Mouse (Mus musculus) cerebellum, adult 8-10 months (tissue): ENCODE data around the gene Gm49342.
A peak's percentile ranks its signal among the peaks of the same experiment; 100 is the strongest.
"Not testable (repeated sequence)": the region's sequence is repeated elsewhere in the genome, so short reads cannot be mapped to it uniquely, and the experiment has no call there.

ENCODE experiments used
- DNase-seq: peaks from one replicate; pipeline ENCODE4 v3.0.0; 2022

The Gm49342 gene

GRCm38 (mm10) chr14:50938119-50938908, 6.0 kb upstream of the Gm49342 start:
- no peak for DNase-seq

GRCm38 (mm10) chr14:50938940-50939339, 5.4 kb upstream of the Gm49342 start:
- DNase-seq = no peak

GRCm38 (mm10) chr14:50944668-50945033, 334 bp downstream of the Gm49342 start:
- DNase-seq = not testable (repeated sequence)

DNA sequence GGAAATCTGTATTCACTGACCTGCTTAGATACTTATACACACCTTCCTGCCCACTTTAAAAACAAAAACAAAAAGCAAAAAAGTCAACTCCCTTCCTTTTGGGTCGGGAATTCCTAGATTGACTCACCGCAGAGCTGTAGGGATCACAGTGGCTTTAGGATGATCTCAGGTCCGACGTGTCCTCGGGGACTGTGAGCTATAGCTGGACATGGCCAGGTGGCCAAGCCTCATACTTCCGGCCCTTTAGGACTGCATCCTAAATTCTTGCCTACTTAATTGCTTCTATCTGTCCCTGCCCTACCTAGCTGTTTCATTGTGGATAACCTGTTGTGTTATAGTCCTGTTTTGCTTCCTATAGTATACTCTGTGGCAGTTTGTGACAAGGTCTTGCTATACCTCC, 764 bp downstream of the Gm49342 start:
- not testable (repeated sequence) for DNase-seq

- not testable (repeated sequence) for DNase-seq
These were observed 1.2 kb downstream of the Gm49342 start for GRCm38 (mm10) chr14:50945526-50945925.

DNA sequence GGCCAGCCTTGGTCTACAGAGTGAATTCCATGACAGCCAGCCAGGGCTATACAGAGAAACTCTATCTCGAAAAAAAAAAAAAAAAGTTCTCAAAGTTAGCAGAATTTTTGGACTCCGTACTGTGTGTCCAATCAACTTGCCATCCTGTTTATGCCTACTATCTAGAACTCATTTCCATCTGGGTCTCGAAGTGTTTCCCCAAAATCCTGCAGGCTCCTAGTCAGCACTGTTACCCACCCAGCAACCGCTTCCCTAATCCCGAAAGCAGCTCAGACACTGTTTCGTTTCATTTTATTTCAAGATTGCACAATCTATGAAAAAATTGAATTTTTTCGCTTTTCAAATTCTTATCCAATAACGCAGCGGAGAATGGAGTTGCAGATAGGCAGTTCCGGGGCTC, 11.2 kb downstream of the Gm49342 start:
- DNase-seq = no peak

DNA sequence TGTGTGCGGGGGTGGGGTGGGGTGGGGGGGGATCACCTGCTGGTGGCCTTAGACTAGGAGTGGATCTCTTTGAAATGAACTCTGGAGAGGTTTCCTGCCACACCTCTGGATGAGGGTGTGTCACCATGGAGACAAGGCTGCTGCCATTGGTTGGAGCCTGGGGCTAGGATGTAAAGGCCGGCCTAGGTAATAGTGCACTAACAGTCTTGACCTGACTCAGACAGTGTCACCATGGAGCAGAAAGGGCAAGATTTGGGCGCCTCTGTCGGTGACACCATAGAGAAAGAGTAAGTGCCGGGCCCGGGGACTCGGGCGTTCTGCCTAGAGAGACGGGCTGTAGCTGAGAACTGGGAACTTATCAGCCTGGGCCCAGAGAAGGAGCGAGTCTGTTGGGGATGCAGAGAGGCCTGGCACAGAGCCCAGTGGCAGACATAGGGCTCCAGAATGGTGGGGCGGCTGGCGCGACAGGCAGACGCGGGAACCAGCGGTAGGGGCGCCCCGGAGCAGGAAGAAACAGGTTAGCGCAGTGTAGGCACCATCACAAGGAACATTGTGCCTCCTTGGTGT, 11.7 kb downstream of the Gm49342 start, which contains the start of gene Pnp2:
Gene Pnp2, plus strand, starts transcription at position 51 of the 567 bp plus-strand sequence.
- DNase-seq = peak; percentile 51

GRCm38 (mm10) chr14:50956724-50957123, 12.4 kb downstream of the Gm49342 start:
- DNase-seq = not testable (repeated sequence)

DNA sequence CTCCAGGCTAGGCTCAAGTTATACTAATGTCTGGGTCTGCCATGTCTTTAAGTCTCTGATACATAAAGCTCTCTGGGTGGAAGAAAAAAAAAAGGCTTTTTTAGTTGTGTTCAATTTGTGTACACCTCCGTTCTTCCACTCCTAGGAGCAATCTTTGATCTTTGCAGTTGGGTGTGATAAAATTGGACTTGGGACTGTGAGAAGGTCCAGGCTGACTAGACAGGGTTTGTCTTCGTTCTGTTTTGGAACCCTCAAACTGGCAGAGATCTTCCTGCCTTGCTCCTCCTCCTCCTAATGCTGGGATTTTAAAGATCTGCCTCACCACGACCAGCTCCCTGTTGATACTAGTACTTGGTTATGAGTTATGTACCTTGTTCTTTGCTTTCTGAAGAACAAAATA, 12.8 kb downstream of the Gm49342 start:
- DNase-seq = not testable (repeated sequence)

DNA sequence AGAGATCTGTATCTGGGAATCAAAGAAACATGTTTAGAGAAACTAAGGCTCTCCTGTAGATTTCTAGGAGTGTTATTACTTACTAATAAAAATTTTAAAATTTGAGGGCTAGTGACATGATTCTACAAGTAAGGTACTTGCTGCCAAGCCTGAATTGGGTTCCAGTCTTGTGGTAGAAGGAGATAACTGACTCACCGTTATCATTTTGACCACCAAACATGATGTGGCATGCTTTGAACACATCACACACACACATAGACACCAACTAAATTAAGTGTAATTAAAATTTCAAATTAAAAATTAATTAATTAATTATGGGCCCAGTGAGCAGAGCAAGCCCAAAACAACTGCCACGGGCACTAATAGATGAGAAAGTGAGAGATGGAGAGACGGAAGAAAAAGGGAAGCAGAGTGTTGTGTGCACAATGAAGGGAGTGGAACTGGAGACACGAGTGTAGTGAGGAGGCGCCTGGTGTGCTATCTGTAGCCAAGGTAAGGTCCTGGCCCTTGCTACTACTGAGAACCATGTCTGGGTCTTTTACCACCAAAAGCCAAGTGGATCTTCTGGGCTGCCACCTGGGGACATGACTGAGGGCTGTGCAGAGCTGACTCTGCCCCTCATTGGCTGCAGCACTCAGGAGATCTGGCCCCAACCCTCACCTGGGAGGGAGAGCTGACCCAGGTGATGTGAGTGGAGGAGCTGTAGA, 14.1 kb downstream of the Gm49342 start:
- not testable (repeated sequence) for DNase-seq

GRCm38 (mm10) chr14:50968216-50968980, 24.1 kb downstream of the Gm49342 start:
- DNase-seq = no peak

DNA sequence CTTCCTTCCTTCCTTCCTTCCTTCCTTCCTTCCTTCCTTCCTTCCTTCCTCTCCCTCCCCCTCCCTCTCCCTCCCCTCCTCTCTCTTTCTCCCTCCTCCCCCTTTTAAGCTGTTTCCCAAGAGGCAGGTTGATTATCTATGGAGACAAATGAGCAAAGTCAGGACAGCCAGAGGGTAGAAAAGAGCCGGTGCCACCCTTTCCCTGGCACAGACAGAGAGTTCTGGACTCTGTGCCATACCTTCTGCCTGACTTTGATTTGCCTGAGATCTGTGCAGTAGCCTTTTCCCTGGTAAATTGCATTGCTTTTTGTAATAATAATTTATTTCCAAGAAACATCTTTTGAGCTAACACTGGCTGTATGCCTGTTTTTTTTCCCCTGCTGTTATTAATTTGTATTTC, 24.7 kb downstream of the Gm49342 start:
- DNase-seq = no peak

DNA sequence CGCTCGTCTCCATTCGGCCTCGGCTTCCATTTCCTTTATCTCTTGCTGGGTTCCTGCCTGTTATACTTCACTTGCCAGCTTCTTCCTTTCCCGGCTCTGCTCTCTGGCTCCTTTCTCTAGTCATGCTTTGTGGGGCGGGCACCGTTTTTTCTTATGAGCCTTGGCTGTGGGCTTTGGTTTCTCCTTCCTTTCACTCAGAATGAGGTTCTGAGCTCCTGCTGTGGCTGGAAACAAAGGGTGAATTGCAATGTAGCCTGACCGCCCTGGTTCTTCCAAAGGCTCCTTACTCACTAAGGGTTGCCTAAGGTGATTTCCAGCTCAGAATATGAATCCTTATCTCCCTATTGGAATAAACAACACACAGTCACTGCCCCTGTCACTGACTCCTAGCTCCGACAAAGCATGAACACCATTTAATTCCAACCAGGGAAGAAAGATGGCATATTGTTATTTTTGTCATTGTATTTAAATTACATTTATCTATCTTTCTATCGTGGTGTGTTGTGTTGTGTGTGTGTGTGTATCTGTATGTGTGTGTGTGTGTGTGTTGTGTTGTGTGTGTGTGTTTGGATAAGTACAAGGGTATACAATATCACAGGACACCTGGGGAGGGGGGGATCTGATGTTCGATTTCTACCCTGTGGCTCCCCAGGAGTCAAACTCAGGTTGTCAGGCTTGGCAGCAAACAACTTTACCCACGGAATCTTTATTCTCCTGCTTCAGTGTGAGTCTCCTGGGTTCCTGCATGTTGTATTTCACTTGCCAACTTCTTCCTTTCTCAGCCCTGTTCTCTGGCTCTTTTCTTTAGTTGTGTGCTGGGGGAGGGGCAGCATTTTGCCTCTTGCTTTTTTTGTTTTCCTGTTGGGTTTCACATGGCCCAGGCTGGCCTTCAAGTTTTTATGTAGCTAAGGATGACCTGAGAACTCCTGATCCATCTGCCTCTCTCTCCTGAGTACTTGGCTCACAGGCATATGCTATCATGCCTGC, 25.5 kb downstream of the Gm49342 start:
- peak; percentile 22 for DNase-seq

- no peak for DNase-seq
These were observed 26.5 kb downstream of the Gm49342 start for GRCm38 (mm10) chr14:50970822-50971221.

- not testable (repeated sequence) for DNase-seq
These were observed 28.7 kb downstream of the Gm49342 start for GRCm38 (mm10) chr14:50973054-50973453.

DNA sequence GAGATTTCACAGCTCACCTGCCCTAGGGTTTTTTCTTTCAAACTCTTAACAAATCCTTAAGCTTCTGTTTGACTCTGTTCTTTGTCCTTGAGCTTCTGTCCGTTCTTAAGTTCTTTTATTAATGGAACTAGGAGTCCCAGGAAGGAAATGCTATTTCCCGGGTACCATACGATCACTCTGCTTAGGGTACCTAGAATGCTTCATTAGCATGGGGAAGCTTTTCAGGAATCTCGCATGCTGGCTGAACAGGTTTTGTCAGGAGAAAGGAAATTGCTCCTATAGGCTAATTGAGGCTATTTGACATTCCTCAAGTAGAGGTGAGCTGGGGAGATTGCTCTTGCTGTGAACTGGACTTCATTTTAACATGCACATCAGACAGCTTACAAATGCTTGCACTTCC, 29.4 kb downstream of the Gm49342 start:
- no peak for DNase-seq

DNA sequence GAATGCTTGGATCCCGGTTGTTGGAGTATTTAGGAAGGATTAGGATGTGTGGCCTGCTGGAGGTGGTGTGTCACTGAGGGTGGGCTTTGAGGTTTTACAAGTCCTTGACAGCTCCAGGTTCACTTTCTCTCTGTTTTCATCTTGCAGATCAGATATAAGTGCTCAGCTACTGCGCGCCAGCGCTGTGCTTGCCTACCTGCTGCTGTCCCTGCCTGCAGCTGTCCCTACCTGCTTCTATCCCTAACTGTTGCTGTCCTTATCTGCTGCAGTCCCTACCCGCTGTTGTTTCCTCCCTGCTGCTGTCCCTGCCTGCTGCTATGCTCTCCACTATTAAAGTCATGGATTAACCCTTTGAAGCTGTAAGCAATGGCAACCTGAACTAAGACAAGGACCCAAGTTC, 30.7 kb downstream of the Gm49342 start:
- no peak for DNase-seq

GRCm38 (mm10) chr14:50976674-50977073, 32.4 kb downstream of the Gm49342 start:
- DNase-seq = no peak

DNA sequence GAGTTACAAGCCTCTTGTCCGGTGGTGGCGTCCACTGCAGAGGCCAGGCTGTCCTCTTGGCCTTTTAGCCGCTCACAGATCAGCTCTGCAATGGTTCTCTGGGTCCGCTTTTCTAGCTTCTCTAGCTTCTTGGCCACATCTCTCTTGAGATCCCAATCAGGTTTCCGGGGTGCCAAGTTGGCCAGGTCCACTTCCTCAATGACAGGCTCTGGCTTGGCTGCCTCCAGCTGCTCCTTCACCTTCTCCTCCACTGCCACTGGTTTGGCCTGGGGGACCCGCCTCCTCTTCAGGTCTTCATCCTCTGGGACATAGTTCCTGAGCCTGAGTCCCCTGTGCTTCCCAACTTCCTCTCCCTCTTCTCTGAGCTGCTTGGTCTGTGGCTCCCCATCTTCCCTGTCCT, 34.1 kb downstream of the Gm49342 start:
- DNase-seq = not testable (repeated sequence)

GRCm38 (mm10) chr14:50979631-50980030, 35.3 kb downstream of the Gm49342 start:
- DNase-seq = no peak

DNA sequence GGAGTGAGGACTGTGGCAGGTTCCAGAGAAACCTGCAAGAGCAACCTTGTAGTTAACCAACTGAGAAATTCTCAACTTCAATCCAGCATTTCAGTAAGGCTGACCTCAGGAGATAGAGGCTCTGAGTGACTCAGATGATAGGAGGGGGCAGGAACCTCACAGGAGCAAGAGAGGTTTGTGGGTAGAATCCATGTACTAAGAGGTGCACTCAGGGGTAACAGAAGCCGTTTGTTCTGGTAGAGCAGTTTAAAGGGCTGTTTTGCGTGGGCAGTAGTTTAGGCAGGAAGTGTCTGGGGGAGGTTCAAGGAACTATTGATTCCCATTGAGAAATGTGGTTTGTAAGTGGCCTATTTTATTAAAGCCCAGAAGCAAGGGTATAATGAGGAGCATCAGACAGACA, 36.9 kb downstream of the Gm49342 start:
- DNase-seq = no peak

GRCm38 (mm10) chr14:50981837-50982236, 37.5 kb downstream of the Gm49342 start:
- DNase-seq = no peak
